Mouse (Mus musculus) gastrocnemius, postnatal 10 days (tissue): ENCODE results near the gene Urgcp. TPM values are rescaled to one million over a fixed set of nuclear protein-coding genes. Genes with fewer than 3 reads are reported as not detected.
A peak's percentile ranks its signal among the peaks of the same experiment; 100 is the strongest.

Experiments used
- DNase-seq: peaks from one replicate; pipeline ENCODE4 v3.0.0; 2021; ENCODE audit warnings: mixed read lengths
- total RNA-seq, 2 experiments: library from RNA; stranded (reverse); gene quantifications; 2 replicates each; pipeline ENCODE4 v1.2.3; 2021

The Urgcp gene
- total RNA-seq, 2 experiments from 2014 or later, result 29.1 to 42.0 TPM

GRCm38 (mm10) chr11:5785732-5786131 is 23.6 kb upstream of the Urgcp start:
- no peak for DNase-seq

- DNase-seq, result no peak
Measured at GRCm38 (mm10) chr11:5782199-5782944, 20.2 kb upstream of the Urgcp start.

GRCm38 (mm10) chr11:5780035-5780499 is 17.9 kb upstream of the Urgcp start:
- DNase-seq, result no peak

GRCm38 (mm10) chr11:5778481-5778880 is 16.3 kb upstream of the Urgcp start:
- no peak for DNase-seq

- DNase-seq, result no peak
Measured at GRCm38 (mm10) chr11:5766019-5766418, 3.8 kb upstream of the Urgcp start.

GRCm38 (mm10) chr11:5762633-5762982 is 432 bp upstream of the Urgcp start:
- no peak for DNase-seq

- DNase-seq, result no peak
Measured at GRCm38 (mm10) chr11:5753755-5754154, 8.4 kb downstream of the Urgcp start.

- no peak for DNase-seq
Measured at GRCm38 (mm10) chr11:5744951-5745350, 17.2 kb downstream of the Urgcp start.

- DNase-seq, result no peak
Measured at GRCm38 (mm10) chr11:5742106-5742505, 20.1 kb downstream of the Urgcp start.

- peak; percentile 80 for DNase-seq
Measured at GRCm38 (mm10) chr11:5740965-5741627, 21.1 kb downstream of the Urgcp start.

GRCm38 (mm10) chr11:5740599-5740964 is 21.6 kb downstream of the Urgcp start:
- DNase-seq, result no peak

- no peak for DNase-seq
Measured at GRCm38 (mm10) chr11:5739846-5740245, 22.3 kb downstream of the Urgcp start.

- DNase-seq, result no peak
Measured at GRCm38 (mm10) chr11:5738888-5739632, 23.1 kb downstream of the Urgcp start.

- DNase-seq, result no peak
Measured at GRCm38 (mm10) chr11:5737137-5737536, 25.0 kb downstream of the Urgcp start.

- DNase-seq, result no peak
Measured at GRCm38 (mm10) chr11:5734323-5734722, 27.9 kb downstream of the Urgcp start.

- DNase-seq, result no peak
Measured at GRCm38 (mm10) chr11:5732401-5732800, 29.8 kb downstream of the Urgcp start.

GRCm38 (mm10) chr11:5729582-5729981 is 32.6 kb downstream of the Urgcp start:
- no peak for DNase-seq

GRCm38 (mm10) chr11:5718611-5719354 is 43.4 kb downstream of the Urgcp start:
- no peak for DNase-seq

- DNase-seq, result no peak
Measured at GRCm38 (mm10) chr11:5716938-5717705, 45.1 kb downstream of the Urgcp start.

GRCm38 (mm10) chr11:5716246-5716645 is 45.9 kb downstream of the Urgcp start:
- DNase-seq, result no peak

GRCm38 (mm10) chr11:5715630-5716105 is 46.5 kb downstream of the Urgcp start, which contains the start of gene Mrps24:
Gene Mrps24 (minus strand): TSS chr11:5715680.
- DNase-seq, result no peak
